Mouse (Mus musculus): ENCODE data around the gene Ccser1.

Gene Ccser1

DNA sequence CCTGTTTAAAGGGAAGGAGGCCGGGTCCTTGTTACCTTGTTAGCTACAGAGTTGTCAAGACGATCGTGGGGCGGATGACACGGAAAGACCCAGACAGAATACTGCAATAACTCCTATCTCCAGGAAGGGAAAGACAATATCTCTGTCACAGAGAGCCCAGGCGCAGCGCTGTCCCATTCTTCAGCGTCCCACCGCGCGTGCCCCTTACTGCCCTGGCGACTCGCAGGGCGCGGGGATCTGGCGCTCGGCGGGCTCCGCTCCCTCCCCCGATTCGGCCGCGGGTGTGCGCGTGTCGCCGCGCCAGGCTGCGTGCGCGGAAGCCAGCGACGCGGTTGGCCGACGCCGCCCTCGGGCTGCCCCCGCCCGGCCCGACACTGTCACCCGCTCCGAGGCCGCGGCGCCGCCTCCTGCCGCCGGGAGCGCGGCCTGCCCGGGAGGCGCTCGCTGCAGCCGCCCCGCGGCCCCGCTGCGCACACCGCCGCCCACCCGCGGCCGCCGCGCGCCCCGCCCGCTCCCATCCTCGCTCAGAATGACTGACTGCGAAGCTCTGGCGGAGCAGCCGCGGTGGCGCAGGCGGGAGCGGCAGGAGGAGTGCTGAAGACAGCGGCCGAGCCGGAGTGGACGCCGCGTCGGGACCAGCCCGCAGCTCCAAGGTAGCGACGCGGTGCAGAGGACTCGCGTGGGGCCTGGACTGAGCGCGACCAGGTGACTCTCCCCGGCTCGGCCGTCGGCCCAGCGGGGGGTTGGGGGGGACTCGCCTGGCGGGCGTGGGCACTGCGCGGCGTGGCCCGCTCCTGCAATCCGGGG is at the start of gene Ccser1:
Gene Ccser1 (plus strand): TSS at position 376 of the 807 bp plus-strand sequence.
- peak; percentile 40 for DNase-seq (ENCODE audit: low spot score)

DNA sequence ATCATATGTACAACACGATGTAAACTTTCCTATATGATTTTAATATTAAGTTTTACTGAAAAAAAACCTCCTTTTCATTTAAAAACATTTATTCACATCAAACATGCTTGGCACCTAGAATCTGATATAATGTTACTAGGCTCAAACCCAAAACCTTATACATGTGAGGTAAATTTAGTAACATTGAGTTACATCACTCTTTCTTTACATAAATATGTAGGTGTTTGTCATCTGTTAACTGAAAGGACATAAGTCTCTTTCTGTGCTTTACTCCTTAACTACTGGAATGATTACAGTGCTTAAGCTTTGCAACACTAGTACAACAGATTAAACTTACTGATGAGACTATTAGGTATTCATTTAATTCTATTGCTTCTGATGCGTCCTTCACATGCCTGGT is 43.7 kb upstream of the Ccser1 start:
- DNase-seq (ENCODE audit: low spot score): no peak

DNA sequence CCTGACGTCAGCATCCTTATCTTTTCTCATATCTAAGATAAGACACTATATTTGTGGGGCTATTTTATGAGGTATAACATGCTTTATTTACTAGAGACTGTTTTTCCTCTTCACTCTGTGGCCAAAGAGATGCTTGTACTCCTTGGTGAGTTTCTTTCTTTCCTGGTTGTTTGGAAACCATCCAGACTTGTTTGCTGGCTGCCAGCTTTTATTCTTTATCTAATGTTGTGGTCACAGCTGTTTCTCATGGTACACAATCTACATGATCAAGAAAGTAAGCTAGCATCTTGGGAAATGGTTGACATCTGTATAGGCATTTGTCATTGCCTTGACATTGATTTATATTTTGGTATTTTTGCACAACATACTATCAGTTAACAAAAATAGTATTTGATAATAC is 37.1 kb upstream of the Ccser1 start:
- DNase-seq (ENCODE audit: low spot score): no peak

DNA sequence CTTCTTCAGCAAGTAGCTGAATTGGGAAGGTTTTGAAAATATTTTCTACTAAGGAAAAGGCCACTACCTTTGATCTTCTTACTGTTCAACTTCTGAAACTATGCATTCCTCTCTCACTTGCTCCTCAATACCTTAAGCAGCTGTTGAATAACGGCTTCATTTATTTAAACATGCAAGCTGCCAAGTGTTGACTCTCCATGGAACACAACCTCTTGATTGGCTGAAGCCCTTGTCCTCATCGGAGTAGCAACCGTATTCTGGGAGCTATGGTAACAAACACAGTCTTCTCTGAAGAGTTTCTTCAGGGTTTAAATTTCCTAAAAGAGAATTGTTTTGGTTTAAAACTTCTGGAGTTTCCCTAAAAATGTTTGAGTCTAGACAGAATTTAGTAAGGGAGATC is 27.2 kb upstream of the Ccser1 start:
- no peak for DNase-seq (ENCODE audit: low spot score)

- no peak for DNase-seq (ENCODE audit: low spot score)
Measured at GRCm38 (mm10) chr6:61154654-61155053, 25.5 kb upstream of the Ccser1 start.

- no peak for DNase-seq (ENCODE audit: low spot score)
Measured at GRCm38 (mm10) chr6:61155059-61155629, 25.0 kb upstream of the Ccser1 start.

GRCm38 (mm10) chr6:61155718-61156117 is 24.4 kb upstream of the Ccser1 start:
- no peak for DNase-seq (ENCODE audit: low spot score)

DNA sequence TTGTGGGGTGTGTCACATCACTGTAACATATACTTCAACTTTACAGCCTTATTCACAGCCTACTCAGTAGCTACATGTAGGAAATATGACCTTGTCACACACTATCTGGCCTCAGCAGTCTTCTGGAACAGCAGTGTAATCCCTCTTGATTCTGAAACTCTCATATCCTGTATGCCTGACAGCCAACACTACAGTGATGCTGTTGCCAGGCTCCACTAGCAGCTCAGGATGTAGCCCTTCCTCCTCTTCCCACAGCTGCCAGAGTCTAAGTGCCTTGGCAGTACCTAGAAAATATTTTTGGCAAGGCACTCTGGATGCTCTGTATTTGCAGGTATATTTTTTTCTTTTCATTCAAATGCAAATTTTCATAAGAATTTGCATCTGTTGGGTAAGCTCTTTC is 18.0 kb upstream of the Ccser1 start:
- DNase-seq (ENCODE audit: low spot score): no peak

- no peak for DNase-seq (ENCODE audit: low spot score)
Measured at GRCm38 (mm10) chr6:61166891-61167290, 13.2 kb upstream of the Ccser1 start.

- no peak for DNase-seq (ENCODE audit: low spot score)
Measured at GRCm38 (mm10) chr6:61176126-61176525, 4.0 kb upstream of the Ccser1 start.

GRCm38 (mm10) chr6:61177476-61177875 is 2.6 kb upstream of the Ccser1 start:
- DNase-seq (ENCODE audit: low spot score): no peak

DNA sequence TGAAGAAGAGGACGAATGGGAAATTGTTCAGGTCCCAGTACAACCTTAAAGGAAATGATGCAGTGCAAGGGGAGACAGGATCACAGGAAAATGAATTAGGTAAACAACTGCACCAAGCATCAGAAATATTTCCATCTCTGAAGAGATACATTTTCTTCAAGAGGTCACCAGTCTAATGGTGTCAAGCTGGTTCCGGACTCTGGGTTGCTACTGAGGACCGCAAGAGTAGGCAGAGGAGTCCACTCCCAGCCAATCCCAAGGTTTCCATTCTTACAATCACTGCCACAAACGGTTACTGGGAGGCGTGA is 529 bp upstream of the Ccser1 start:
- no peak for DNase-seq (ENCODE audit: low spot score)

GRCm38 (mm10) chr6:61180756-61181191 is 650 bp downstream of the Ccser1 start:
- peak; percentile 2 for DNase-seq (ENCODE audit: low spot score)

- no peak for DNase-seq (ENCODE audit: low spot score)
Measured at GRCm38 (mm10) chr6:61189029-61189428, 8.9 kb downstream of the Ccser1 start.

DNA sequence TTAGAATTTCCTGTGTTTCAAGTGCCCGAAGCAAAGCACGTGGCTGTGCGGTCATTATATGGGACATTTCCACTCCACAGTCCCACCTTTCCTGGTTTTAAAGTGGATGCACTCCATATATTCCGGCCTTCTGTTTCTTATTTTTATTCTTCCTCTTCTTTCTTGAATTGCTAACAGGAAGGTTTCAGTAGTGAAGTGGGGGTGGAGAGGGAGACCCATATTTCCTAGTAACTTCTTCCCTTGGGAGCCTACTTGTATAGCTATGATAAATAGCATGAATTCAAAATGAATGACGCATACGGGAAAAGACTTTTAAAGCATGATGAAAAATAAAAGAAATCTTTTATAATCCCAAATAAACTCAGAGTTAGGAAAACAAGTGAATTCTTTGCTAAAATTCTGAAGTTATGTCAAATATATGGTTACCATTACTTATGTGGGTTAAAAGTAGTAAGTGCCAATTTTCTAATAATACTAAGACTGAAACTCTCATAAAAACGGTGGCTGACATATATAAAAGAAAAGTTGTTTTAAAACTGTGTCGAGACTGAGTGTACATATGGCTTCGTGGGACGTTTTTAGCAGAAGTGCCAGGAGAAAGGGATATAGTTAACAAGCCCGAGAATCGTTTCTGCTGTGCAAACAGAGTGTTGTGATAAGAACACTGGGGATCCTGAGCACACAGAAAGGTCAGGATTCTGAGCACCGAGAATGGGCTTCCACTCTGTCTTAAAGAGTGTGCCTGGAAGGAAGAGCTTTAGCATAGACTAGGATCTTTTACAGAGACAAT is 11.7 kb downstream of the Ccser1 start:
- no peak for DNase-seq (ENCODE audit: low spot score)

DNA sequence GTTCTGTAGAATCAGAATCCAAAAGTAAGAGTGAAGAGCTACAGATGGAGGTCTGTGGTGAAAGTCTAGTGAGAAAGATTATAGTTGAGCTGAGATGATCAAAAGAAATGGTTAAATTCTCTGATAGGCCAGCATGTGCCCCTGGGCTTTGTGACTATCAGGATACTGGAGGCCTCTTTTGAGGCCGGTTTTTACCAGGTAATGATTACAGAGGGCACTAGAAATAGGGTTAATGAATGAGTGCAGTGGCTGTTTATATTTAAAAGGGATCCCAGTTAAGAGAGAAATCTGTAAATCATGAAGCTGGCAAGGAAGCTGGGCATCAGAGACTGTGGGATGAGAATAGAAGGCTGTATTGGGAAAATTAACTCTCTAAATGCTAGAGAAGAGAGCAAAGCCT is 23.2 kb downstream of the Ccser1 start:
- no peak for DNase-seq (ENCODE audit: low spot score)

DNA sequence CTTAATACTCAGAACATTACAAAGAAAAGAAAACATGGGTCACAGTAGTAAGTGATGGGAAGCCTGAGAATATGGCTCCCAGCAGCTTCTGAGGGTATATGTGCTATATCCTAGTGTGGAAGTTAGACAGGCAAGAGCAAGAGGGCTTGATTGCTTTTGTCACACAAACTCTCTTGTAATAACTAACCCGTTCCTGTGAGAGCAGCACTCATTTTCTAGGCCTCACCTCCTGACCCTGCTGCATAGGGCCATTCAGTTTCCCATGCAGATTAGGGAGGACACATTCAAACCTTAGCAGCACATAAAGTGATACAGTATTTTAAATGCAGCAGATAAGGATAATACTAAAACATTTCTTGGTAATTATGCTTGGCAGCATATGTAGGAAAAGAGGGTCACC is 25.9 kb downstream of the Ccser1 start:
- no peak for DNase-seq (ENCODE audit: low spot score)

DNA sequence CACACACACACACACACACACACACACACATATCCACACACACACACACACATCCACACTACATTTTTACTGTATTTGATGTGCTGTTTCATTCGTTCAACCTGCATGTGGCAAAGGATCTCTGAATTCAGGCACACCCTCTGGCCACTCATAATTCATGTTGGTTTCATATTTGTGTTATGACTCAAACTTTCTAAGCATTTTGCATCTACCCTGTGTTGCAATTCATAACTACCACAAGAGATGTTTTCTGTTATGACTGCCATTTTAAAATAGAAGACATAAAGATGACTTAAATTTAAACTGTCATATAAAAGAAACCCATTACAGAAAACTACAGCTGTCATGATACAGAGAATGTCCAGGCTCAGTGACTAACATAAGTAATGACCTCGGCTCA is 26.5 kb downstream of the Ccser1 start:
- no peak for DNase-seq (ENCODE audit: low spot score)

DNA sequence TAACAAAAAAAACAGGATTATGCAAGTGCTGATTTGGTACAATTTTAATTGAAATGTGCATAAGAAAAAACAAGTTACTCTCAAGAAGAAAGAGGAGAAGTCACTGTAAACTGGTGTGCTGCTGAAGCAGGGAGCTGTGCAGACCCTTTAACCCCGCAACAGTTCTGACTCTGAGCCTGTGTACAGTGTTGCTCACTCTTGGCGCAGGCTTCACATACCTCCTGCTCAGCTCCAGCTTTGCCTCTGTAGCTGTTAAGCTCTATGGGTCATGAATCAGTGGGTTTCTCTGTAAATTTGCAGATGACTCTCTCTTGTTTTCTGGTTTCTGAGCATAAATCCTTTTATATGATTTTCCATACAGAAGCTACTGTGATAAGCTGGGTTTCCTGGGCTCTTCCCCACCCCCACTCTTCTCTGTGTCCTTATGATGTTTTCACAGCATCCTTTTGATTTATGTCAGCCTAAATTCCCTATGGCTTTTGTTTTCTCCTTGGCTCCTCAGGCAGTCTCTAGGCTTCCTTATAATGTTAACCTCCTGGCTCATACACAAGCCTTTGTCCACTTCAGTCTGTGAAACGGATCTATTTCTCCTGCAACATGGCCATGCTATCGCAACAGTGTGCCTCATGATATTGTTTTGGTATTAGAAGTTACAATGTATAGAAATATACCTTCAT is 30.1 kb downstream of the Ccser1 start:
- DNase-seq (ENCODE audit: low spot score): no peak

DNA sequence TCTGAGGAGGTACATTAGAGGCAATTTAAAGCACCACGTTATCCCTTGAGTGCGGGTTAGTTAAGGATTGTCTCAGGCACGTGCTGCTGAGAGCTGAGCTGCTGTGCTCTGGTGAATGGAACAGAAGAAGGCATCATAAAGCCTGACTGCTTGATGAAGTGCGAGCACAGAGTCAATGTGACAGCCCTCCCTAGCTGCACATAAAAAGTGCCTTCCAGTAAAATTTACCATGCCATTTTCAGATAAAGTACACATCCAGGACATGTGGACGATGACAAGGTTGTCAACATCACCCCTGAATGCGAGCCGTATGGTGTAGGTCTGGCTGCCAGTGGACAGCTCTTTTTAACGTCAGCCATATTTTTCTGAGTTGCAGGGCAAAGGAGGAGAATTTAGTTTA is 35.6 kb downstream of the Ccser1 start:
- peak; percentile 9 for DNase-seq (ENCODE audit: low spot score)

GRCm38 (mm10) chr6:61216514-61216913 is 36.4 kb downstream of the Ccser1 start:
- DNase-seq (ENCODE audit: low spot score): peak; percentile 8

DNA sequence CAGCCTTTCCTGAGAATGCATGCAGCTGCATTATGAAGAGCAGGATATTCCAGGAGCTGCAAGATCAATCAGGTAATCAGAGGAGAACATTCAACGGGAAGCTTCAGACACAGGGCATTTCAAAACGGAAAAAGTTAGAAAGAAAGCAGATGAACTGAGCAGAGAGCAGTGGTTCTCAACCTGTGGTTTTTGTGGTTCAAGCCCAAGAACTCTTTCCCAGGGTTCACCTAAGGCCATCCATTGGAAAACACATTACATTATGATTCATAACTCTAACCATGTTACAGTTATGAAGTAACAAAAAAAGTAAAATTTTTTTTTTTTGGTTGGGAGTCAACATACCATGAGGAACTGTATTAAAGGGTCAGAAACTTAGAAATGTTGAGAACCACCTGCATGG is 37.6 kb downstream of the Ccser1 start:
- no peak for DNase-seq (ENCODE audit: low spot score)

- DNase-seq (ENCODE audit: low spot score): no peak
Measured at GRCm38 (mm10) chr6:61223563-61223962, 43.4 kb downstream of the Ccser1 start.

All from yolk sac, embryonic 10.5 days (tissue).